Mouse (Mus musculus): ENCODE results near the gene Jpt2.

Gene Jpt2

GRCm38 (mm10) chr17:24902671-24903474 is 57.6 kb downstream of the Jpt2 start:
- WGBS: 64% methylated on average over 9 of the region's 9 CpGs

GRCm38 (mm10) chr17:24902124-24902523 is 58.4 kb downstream of the Jpt2 start:
- WGBS: 89% methylated on average over 5 of the region's 5 CpGs

- 93% methylated on average over 6 of the region's 6 CpGs for WGBS
Observed at GRCm38 (mm10) chr17:24900014-24900413, 60.5 kb downstream of the Jpt2 start.

- WGBS: 60% methylated on average over 5 of the region's 5 CpGs
Observed at GRCm38 (mm10) chr17:24899153-24899552, 61.3 kb downstream of the Jpt2 start.

- 73% methylated on average over 4 of the region's 4 CpGs for WGBS
Observed at GRCm38 (mm10) chr17:24898041-24898854, 62.2 kb downstream of the Jpt2 start.

- WGBS: 50% methylated on average over 4 of the region's 4 CpGs
Observed at GRCm38 (mm10) chr17:24897600-24897999, 62.9 kb downstream of the Jpt2 start.

GRCm38 (mm10) chr17:24896993-24897269 is 63.6 kb downstream of the Jpt2 start:
- WGBS: 19% methylated on average over 11 of the region's 11 CpGs

GRCm38 (mm10) chr17:24896241-24896992 is 64.1 kb downstream of the Jpt2 start, which contains the start of gene Nme3:
Gene Nme3, plus strand, starts transcription at chr17:24896500.
- under 1% methylated on average over 50 of the region's 50 CpGs for WGBS

GRCm38 (mm10) chr17:24895571-24896240 is 64.8 kb downstream of the Jpt2 start:
- WGBS: 2% methylated on average over 23 of the region's 23 CpGs

GRCm38 (mm10) chr17:24894995-24895547 is 65.4 kb downstream of the Jpt2 start, which contains the start of the genes Eme2 and Mrps34:
Gene Eme2, minus strand, starts transcription at chr17:24895087.
Gene Mrps34, plus strand, starts transcription at chr17:24895116.
- WGBS: under 1% methylated on average over 62 of the region's 62 CpGs

GRCm38 (mm10) chr17:24894061-24894994 is 66.2 kb downstream of the Jpt2 start:
- 10% methylated on average over 31 of the region's 31 CpGs for WGBS

GRCm38 (mm10) chr17:24893276-24893675 is 67.2 kb downstream of the Jpt2 start:
- 91% methylated on average over 2 of the region's 2 CpGs for WGBS

GRCm38 (mm10) chr17:24892785-24893184 is 67.7 kb downstream of the Jpt2 start:
- 73% methylated on average over 12 of the region's 12 CpGs for WGBS

GRCm38 (mm10) chr17:24891321-24891720 is 69.2 kb downstream of the Jpt2 start:
- WGBS: 63% methylated on average over 13 of the region's 13 CpGs

- 79% methylated on average over 19 of the region's 19 CpGs for WGBS
Observed at GRCm38 (mm10) chr17:24890151-24891092, 70.1 kb downstream of the Jpt2 start.

GRCm38 (mm10) chr17:24888862-24889261 is 71.6 kb downstream of the Jpt2 start:
- WGBS: 74% methylated on average over 3 of the region's 3 CpGs
